Mouse (Mus musculus) cortical plate, adult 2 months (tissue): Measurements from ENCODE around the gene Tenm2.

Experiments
- CTCF ChIP-seq: fragments of 200-500 bp; IDR thresholded peaks from 2 replicates; pipeline ENCODE4 v1.5.1; 2011; ENCODE audit warnings: mild to moderate bottlenecking, control low read depth, low read length; ENCODE audit not compliant: insufficient read depth; ENCODE audit errors: extremely low read depth
- POLR2A ChIP-seq: fragments of 200-500 bp; IDR thresholded peaks from 2 replicates; pipeline ENCODE4 v1.6.1; 2011; ENCODE audit warnings: mild to moderate bottlenecking, low read length, control low read depth; ENCODE audit not compliant: insufficient read depth; ENCODE audit errors: extremely low read depth

DNA sequence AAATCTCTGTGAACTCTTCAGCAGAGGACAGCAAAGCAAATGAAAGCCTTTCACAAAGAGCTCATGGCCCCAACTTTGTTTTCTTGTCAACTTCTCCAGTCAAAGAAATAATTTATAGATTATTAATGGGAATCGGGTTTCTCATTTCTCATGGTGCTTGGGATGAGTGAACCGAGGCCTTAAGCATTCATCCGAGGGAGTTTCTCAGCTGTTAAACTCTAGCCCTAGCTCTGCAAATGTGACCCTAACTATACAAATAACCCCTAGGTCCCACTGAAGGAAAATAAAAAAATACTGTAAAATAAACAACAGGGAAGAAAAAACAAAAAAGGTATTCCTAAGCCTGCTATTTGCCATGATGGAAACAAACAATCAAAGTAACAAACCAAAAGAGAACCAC is 349.6 kb downstream of the Tenm2 start:
- TF ChIP-seq POLR2A, result no peak
- no peak for TF ChIP-seq CTCF
